Mouse (Mus musculus): ENCODE data around the gene Cdc16. TPM values are rescaled to one million over a fixed set of nuclear protein-coding genes. Genes with fewer than 3 reads are reported as not detected.

Gene Cdc16
- polyA plus RNA-seq (2012; rRNA removed; ENCODE audit: low replicate concordance) = 41.7 and 67.8 TPM in 2 replicates

GRCm38 (mm10) chr8:13756982-13757804 is at the start of gene Cdc16:
Gene Cdc16 (plus strand): TSS chr8:13757676.

GRCm38 (mm10) chr8:13785250-13785763 is 27.8 kb downstream of the Cdc16 start, which contains the start of gene Upf3a:
Gene Upf3a (plus strand): TSS chr8:13785615.

Other genes starting within 250 kb of the Cdc16 start
- gene 1700029H14Rik, start 195.2 kb upstream of the Cdc16 start, polyA plus RNA-seq (2012; rRNA removed; ENCODE audit: low replicate concordance) = 0.10 TPM in 1 of 2 replicates, not detected in the other
- gene Rasa3, start 80.1 kb upstream of the Cdc16 start, polyA plus RNA-seq (2012; rRNA removed; ENCODE audit: low replicate concordance) = 56.1 and 83.3 TPM in 2 replicates
- gene Cfap97d2, start 51.8 kb upstream of the Cdc16 start, polyA plus RNA-seq (2012; rRNA removed; ENCODE audit: low replicate concordance) = 0.13 TPM in 1 of 2 replicates, not detected in the other
- gene Upf3a, start 27.9 kb downstream of the Cdc16 start, polyA plus RNA-seq (2012; rRNA removed; ENCODE audit: low replicate concordance) = 10.3 and 11.5 TPM in 2 replicates
- gene AF366264, start 80.7 kb downstream of the Cdc16 start, polyA plus RNA-seq (2012; rRNA removed; ENCODE audit: low replicate concordance) = not detected in 2 replicates
- 7.7 and 19.6 TPM in 2 replicates for gene Champ1, start 112.0 kb downstream of the Cdc16 start, polyA plus RNA-seq (2012; rRNA removed; ENCODE audit: low replicate concordance)
- 14.5 and 17.3 TPM in 2 replicates for gene Coprs, start 132.6 kb downstream of the Cdc16 start, polyA plus RNA-seq (2012; rRNA removed; ENCODE audit: low replicate concordance)